Mouse (Mus musculus): ENCODE measurements at regions not wholly inside any gene's neighbourhood (a gene's known extent, or its start where the extent isn't known, plus 50 kb on each side); places are given as distances from the start of the nearest gene placed in this dataset.

GRCm38 (mm10) chr12:77042356-77042755 is 80.4 kb upstream of the Max start:
- Histone ChIP-seq H3K36me3 (ENCODE audit: control insufficient read depth, insufficient read depth, low read length) (no peaks in the 10 kb centered on the region), H3K4me3 (ENCODE audit: extremely low read depth, insufficient read depth, insufficient read length) (no peak overlapping the region), H3K27ac (ENCODE audit: insufficient read depth, low read length) (no peak overlapping the region), H3K4me1 (ENCODE audit: control insufficient read depth, insufficient read depth, insufficient read length) (peaks cover 4% of the 10 kb centered on the region; the same call in 1 of the 2 replicates), H3K27me3 (ENCODE audit: control insufficient read depth, insufficient read depth, low read length) (no peaks in the 10 kb centered on the region)
- TF ChIP-seq POLR2A (IDR thresholded peaks at IDR 0.05; ENCODE audit: low read depth, low read length) (no peak), CTCF (IDR thresholded peaks at IDR 0.05; ENCODE audit: extremely low read depth, insufficient read depth, insufficient read length, insufficient replicate concordance) (no peak)
- no peak for DNase-seq (ENCODE audit: low read depth in 1 of 2, low spot score in 2 of 2)
- WGBS, result 93% methylated on average over 3 of the region's 4 CpGs

- TF ChIP-seq POLR2A (IDR thresholded peaks at IDR 0.05; ENCODE audit: low read depth, low read length) (no peak), CTCF (IDR thresholded peaks at IDR 0.05; ENCODE audit: extremely low read depth, insufficient read depth, insufficient read length, insufficient replicate concordance) (no peak)
- Histone ChIP-seq H3K4me3 (ENCODE audit: extremely low read depth, insufficient read depth, insufficient read length) (no peak overlapping the region), H3K27me3 (ENCODE audit: control insufficient read depth, insufficient read depth, low read length) (no peaks in the 10 kb centered on the region), H3K36me3 (ENCODE audit: control insufficient read depth, insufficient read depth, low read length) (no peaks in the 10 kb centered on the region), H3K4me1 (ENCODE audit: control insufficient read depth, insufficient read depth, insufficient read length) (peaks cover 4% of the 10 kb centered on the region; the same call in 1 of the 2 replicates), H3K27ac (ENCODE audit: insufficient read depth, low read length) (no peak overlapping the region)
- no peak for DNase-seq (ENCODE audit: low read depth in 1 of 2, low spot score in 2 of 2)
- 94% methylated on average over 5 of the region's 5 CpGs for WGBS
Observed at GRCm38 (mm10) chr12:77041141-77041540, 79.1 kb upstream of the Max start.

- Histone ChIP-seq H3K36me3 (ENCODE audit: control insufficient read depth, insufficient read depth, low read length) (no peaks in the 10 kb centered on the region), H3K4me1 (ENCODE audit: control insufficient read depth, insufficient read depth, insufficient read length) (peaks cover 4% of the 10 kb centered on the region; the same call in 1 of the 2 replicates), H3K27me3 (ENCODE audit: control insufficient read depth, insufficient read depth, low read length) (no peaks in the 10 kb centered on the region), H3K27ac (ENCODE audit: insufficient read depth, low read length) (peak overlapping the region; percentile 48), H3K4me3 (ENCODE audit: extremely low read depth, insufficient read depth, insufficient read length) (peak overlapping the region; percentile 35)
- TF ChIP-seq POLR2A (IDR thresholded peaks at IDR 0.05; ENCODE audit: low read depth, low read length) (no peak), CTCF (IDR thresholded peaks at IDR 0.05; ENCODE audit: extremely low read depth, insufficient read depth, insufficient read length, insufficient replicate concordance) (no peak)
- WGBS, result 26% methylated on average over 4 of the region's 4 CpGs
- DNase-seq (ENCODE audit: low read depth in 1 of 2, low spot score in 2 of 2), result peak in 1 of 2 experiments; percentile 35
Observed at GRCm38 (mm10) chr12:77039953-77040305, 77.9 kb upstream of the Max start.

GRCm38 (mm10) chr12:77039295-77039952 is 77.4 kb upstream of the Max start:
- Histone ChIP-seq H3K27me3 (ENCODE audit: control insufficient read depth, insufficient read depth, low read length) (no peaks in the 10 kb centered on the region), H3K36me3 (ENCODE audit: control insufficient read depth, insufficient read depth, low read length) (no peaks in the 10 kb centered on the region), H3K4me3 (ENCODE audit: extremely low read depth, insufficient read depth, insufficient read length) (peak overlapping the region; percentile 35), H3K27ac (ENCODE audit: insufficient read depth, low read length) (peak overlapping the region; percentile 48), H3K4me1 (ENCODE audit: control insufficient read depth, insufficient read depth, insufficient read length) (peaks cover 4% of the 10 kb centered on the region; the same call in 1 of the 2 replicates)
- 26% methylated on average over 17 of the region's 17 CpGs for WGBS
- peak; percentile 38 to 61 for DNase-seq (ENCODE audit: low read depth in 1 of 2, low spot score in 2 of 2)
- TF ChIP-seq POLR2A (IDR thresholded peaks at IDR 0.05; ENCODE audit: low read depth, low read length) (no peak), CTCF (IDR thresholded peaks at IDR 0.05; ENCODE audit: extremely low read depth, insufficient read depth, insufficient read length, insufficient replicate concordance) (peak; percentile 66; the same call in 1 of the 2 replicates)

- peaks cover 4% of the 10 kb centered on the region; the same call in 1 of the 2 replicates for H3K4me1 ChIP-seq (ENCODE audit: control insufficient read depth, insufficient read depth, insufficient read length)
- TF ChIP-seq CTCF (IDR thresholded peaks at IDR 0.05; ENCODE audit: extremely low read depth, insufficient read depth, insufficient read length, insufficient replicate concordance) (no peak), POLR2A (IDR thresholded peaks at IDR 0.05; ENCODE audit: low read depth, low read length) (no peak)
- H3K27ac ChIP-seq (ENCODE audit: insufficient read depth, low read length), result no peak overlapping the region
- H3K36me3 ChIP-seq (ENCODE audit: control insufficient read depth, insufficient read depth, low read length), result no peaks in the 10 kb centered on the region
- no peak overlapping the region for H3K4me3 ChIP-seq (ENCODE audit: extremely low read depth, insufficient read depth, insufficient read length)
- no peak for DNase-seq (ENCODE audit: low read depth in 1 of 2, low spot score in 2 of 2)
- WGBS, result 75% methylated on average over 2 of the region's 2 CpGs
- no peaks in the 10 kb centered on the region for H3K27me3 ChIP-seq (ENCODE audit: control insufficient read depth, insufficient read depth, low read length)
Observed at GRCm38 (mm10) chr12:77035676-77036075, 73.7 kb upstream of the Max start.

GRCm38 (mm10) chr12:77031448-77031847 is 69.4 kb upstream of the Max start:
- WGBS, result 65% methylated on average over 1 of the region's 1 CpGs
- no peak overlapping the region for H3K4me3 ChIP-seq (ENCODE audit: extremely low read depth, insufficient read depth, insufficient read length)
- DNase-seq (ENCODE audit: low read depth in 1 of 2, low spot score in 2 of 2), result no peak
- H3K27me3 ChIP-seq (ENCODE audit: control insufficient read depth, insufficient read depth, low read length), result no peaks in the 10 kb centered on the region
- TF ChIP-seq CTCF (IDR thresholded peaks at IDR 0.05; ENCODE audit: extremely low read depth, insufficient read depth, insufficient read length, insufficient replicate concordance) (no peak), POLR2A (IDR thresholded peaks at IDR 0.05; ENCODE audit: low read depth, low read length) (no peak)
- H3K4me1 ChIP-seq (ENCODE audit: control insufficient read depth, insufficient read depth, insufficient read length), result no peaks in the 10 kb centered on the region; the same call in 1 of the 2 replicates
- H3K27ac ChIP-seq (ENCODE audit: insufficient read depth, low read length), result no peak overlapping the region
- H3K36me3 ChIP-seq (ENCODE audit: control insufficient read depth, insufficient read depth, low read length), result no peaks in the 10 kb centered on the region

GRCm38 (mm10) chr12:77025431-77025879 is 63.5 kb upstream of the Max start:
- H3K4me3 ChIP-seq (ENCODE audit: extremely low read depth, insufficient read depth, insufficient read length), result no peak overlapping the region
- TF ChIP-seq CTCF (IDR thresholded peaks at IDR 0.05; ENCODE audit: extremely low read depth, insufficient read depth, insufficient read length, insufficient replicate concordance) (no peak), POLR2A (IDR thresholded peaks at IDR 0.05; ENCODE audit: low read depth, low read length) (no peak)
- H3K27me3 ChIP-seq (ENCODE audit: control insufficient read depth, insufficient read depth, low read length), result no peaks in the 10 kb centered on the region
- no peaks in the 10 kb centered on the region for H3K4me1 ChIP-seq (ENCODE audit: control insufficient read depth, insufficient read depth, insufficient read length)
- no peak overlapping the region for H3K27ac ChIP-seq (ENCODE audit: insufficient read depth, low read length)
- no peak for DNase-seq (ENCODE audit: low read depth in 1 of 2, low spot score in 2 of 2)
- no peaks in the 10 kb centered on the region for H3K36me3 ChIP-seq (ENCODE audit: control insufficient read depth, insufficient read depth, low read length)
- WGBS, result 76% methylated on average over 7 of the region's 7 CpGs
